Mouse (Mus musculus) heart, adult 2 months (tissue): ENCODE results near the gene Ankmy1. TPM values are rescaled to one million over a fixed set of nuclear protein-coding genes. Genes with fewer than 3 reads are reported as not detected.

Source experiments
- DNase-seq, 2 experiments: peaks; one replicate each; pipeline ENCODE4 v3.0.0; 2021
- H3K27ac ChIP-seq: fragments of 200-600 bp; 2 replicates; pipeline ENCODE4 v1.8.1; 2022
- H3K27me3 ChIP-seq: fragments of 200-500 bp; 2 replicates; pipeline ENCODE4 v1.6.1; 2012; ENCODE audit warnings: mild to moderate bottlenecking, low read length, inconsistent platforms, mixed read lengths; ENCODE audit not compliant: control insufficient read depth, insufficient read depth
- H3K36me3 ChIP-seq: fragments of 200-500 bp; 2 replicates; pipeline ENCODE4 v1.6.1; 2012; ENCODE audit warnings: low read length, inconsistent platforms; ENCODE audit not compliant: control insufficient read depth, insufficient read depth
- H3K4me1 ChIP-seq: fragments of 200-500 bp; 2 replicates; pipeline ENCODE4 v1.6.1; 2011; ENCODE audit warnings: low read length; ENCODE audit not compliant: control insufficient read depth, insufficient read depth
- H3K4me3 ChIP-seq: fragments of 200-600 bp; 2 replicates; pipeline ENCODE4 v1.8.1; 2022
- H3K79me2 ChIP-seq: fragments of 200-500 bp; replicated peaks from 2 replicates; pipeline ENCODE4 v1.6.1; 2012; ENCODE audit warnings: mild to moderate bottlenecking, inconsistent platforms, low read length, moderate library complexity, mixed read lengths; ENCODE audit not compliant: control insufficient read depth, insufficient read depth
- H3K9ac ChIP-seq: fragments of 200-500 bp; 2 replicates; pipeline ENCODE4 v1.6.1; 2012; ENCODE audit warnings: low read depth, mild to moderate bottlenecking, control low read depth, inconsistent platforms, low read length, mixed read lengths
- CTCF ChIP-seq: fragments of 200-600 bp; IDR thresholded peaks from 2 replicates; pipeline ENCODE4 v1.8.1; 2022; ENCODE audit warnings: antibody characterized with exemption, mild to moderate bottlenecking, moderate library complexity
- EP300 ChIP-seq: fragments of 200-500 bp; IDR thresholded peaks from 2 replicates; pipeline ENCODE4 v1.6.1; 2011; ENCODE audit warnings: low read depth, low read length, control low read depth; ENCODE audit not compliant: insufficient read depth
- POLR2A ChIP-seq: fragments of 200-500 bp; IDR thresholded peaks from 2 replicates; pipeline ENCODE4 v1.6.1; 2011; ENCODE audit warnings: mild to moderate bottlenecking, low read depth, low read length, control low read depth; ENCODE audit not compliant: insufficient read depth
- WGBS: fragments of 180-500 bp; shearing (Covaris S2); methylation state at CpG from one replicate; pipeline ENCODE4 v1.1.7; 2018; 5-methylcytosine and 5-hydroxymethylcytosine counted together
- intact Hi-C: fragments of 180-260 bp; cut with DNase I; formaldehyde crosslinking; loops from one replicate; pipeline ENCODE4 v1.15.1; 2025
- microRNA-seq, 2 experiments: library from miRNA; unstranded; fragments of <30 nt; microRNA quantifications; one replicate each; pipeline ENCODE4 v1.2.0; 2021
- polyA plus RNA-seq: library from polyadenylated mRNA; depleted of rRNA; stranded (reverse); fragments of >200 nt; gene quantifications from 2 replicates; pipeline ENCODE4 v1.2.3, GENCODE M21; 2012; rRNA removed
- total RNA-seq, 2 experiments: library from RNA; stranded (reverse); gene quantifications; 2 replicates each; pipeline ENCODE4 v1.2.3; 2021

The Ankmy1 gene
- total and polyA plus RNA-seq, 3 experiments, result 0.09 to 0.21 TPM; not detected in 1

- WGBS, result 1% methylated on average over 58 of the region's 99 CpGs
- H3K9ac ChIP-seq, result peak within 1 kb of the TSS; percentile 83
- no peaks in the 10 kb centered on the region for H3K36me3 ChIP-seq
- H3K27ac ChIP-seq, result peak within 1 kb of the TSS; percentile 94
- peak; percentile 72 to 82 for DNase-seq
- TF ChIP-seq EP300 (no peak), CTCF (no peak), POLR2A (0 out of 2 replicates have a peak, but pooled peaks have one; percentile 25)
- H3K4me3 ChIP-seq, result peak within 1 kb of the TSS; percentile 62
- H3K27me3 ChIP-seq, result no peaks in the 10 kb centered on the region; the same call in 1 of the 2 replicates
- H3K79me2 ChIP-seq, result no peaks in the 10 kb centered on the region
- H3K4me1 ChIP-seq, result no peaks in the 10 kb centered on the region
- intact Hi-C loops, result loop anchor here (1.0 to 2.0 kb wide), 2 partner anchors 45 to 110 kb away; no protein-coding TSS in a partner anchor
Measured at GRCm38 (mm10) chr1:92831188-92832001, 71.3 kb downstream of the Ankmy1 start, which contains the start of gene Gpc1. TSS of gene Gpc1 (plus strand) at chr1:92831645.

- WGBS, result 12% methylated on average over 13 of the region's 13 CpGs
- TF ChIP-seq CTCF, result no peak
- no peak for TF ChIP-seq POLR2A
- no peak for TF ChIP-seq EP300
- H3K79me2 ChIP-seq, result no peaks in the 10 kb centered on the region
- no peak for DNase-seq
- H3K4me1 ChIP-seq, result no peaks in the 10 kb centered on the region
- intact Hi-C loops, result loop anchor here (1.0 kb wide), 1 partner anchor 109 kb away; no protein-coding TSS in a partner anchor
- H3K9ac ChIP-seq, result no peak overlapping the region
- H3K27ac ChIP-seq, result no peak overlapping the region; the same call in 1 of the 2 replicates
- H3K27me3 ChIP-seq, result no peaks in the 10 kb centered on the region; the same call in 1 of the 2 replicates
- H3K4me3 ChIP-seq, result peak overlapping the region; percentile 46; the same call in 1 of the 2 replicates
- no peaks in the 10 kb centered on the region for H3K36me3 ChIP-seq
Measured at GRCm38 (mm10) chr1:92830626-92831187, 72.0 kb downstream of the Ankmy1 start.

GRCm38 (mm10) chr1:92815756-92816294, 86.9 kb downstream of the Ankmy1 start:
- WGBS, result 65% methylated on average over 5 of the region's 5 CpGs
- Histone ChIP-seq H3K27me3 (no peaks in the 10 kb centered on the region), H3K79me2 (no peaks in the 10 kb centered on the region), H3K4me1 (no peaks in the 10 kb centered on the region), H3K27ac (no peak overlapping the region), H3K9ac (no peak overlapping the region), H3K36me3 (no peaks in the 10 kb centered on the region), H3K4me3 (no peak overlapping the region)
- TF ChIP-seq POLR2A (no peak), EP300 (no peak), CTCF (no peak)
- no peak for DNase-seq
- intact Hi-C loops, result no loop called here

- no peak for DNase-seq
- no peak overlapping the region for H3K9ac ChIP-seq
- H3K4me1 ChIP-seq, result no peaks in the 10 kb centered on the region
- H3K27ac ChIP-seq, result no peak overlapping the region
- H3K79me2 ChIP-seq, result no peaks in the 10 kb centered on the region
- H3K36me3 ChIP-seq, result no peaks in the 10 kb centered on the region
- H3K27me3 ChIP-seq, result no peaks in the 10 kb centered on the region
- no peak overlapping the region for H3K4me3 ChIP-seq
- intact Hi-C loops, result no loop called here
- WGBS, result 88% methylated on average over 9 of the region's 9 CpGs
- no peak for TF ChIP-seq CTCF
- TF ChIP-seq EP300, result no peak
- TF ChIP-seq POLR2A, result no peak
Measured at GRCm38 (mm10) chr1:92815100-92815499, 87.6 kb downstream of the Ankmy1 start.

- Histone ChIP-seq H3K4me3 (no peak overlapping the region), H3K79me2 (no peaks in the 10 kb centered on the region), H3K9ac (no peak overlapping the region), H3K36me3 (no peaks in the 10 kb centered on the region), H3K27ac (no peak overlapping the region), H3K27me3 (no peaks in the 10 kb centered on the region), H3K4me1 (no peaks in the 10 kb centered on the region)
- no peak for DNase-seq
- WGBS, result 68% methylated on average over 5 of the region's 5 CpGs
- TF ChIP-seq POLR2A, result no peak
- intact Hi-C loops, result no loop called here
Measured at GRCm38 (mm10) chr1:92814319-92814718, 88.4 kb downstream of the Ankmy1 start.

Small RNA genes lying within 50 kb of the gene (microRNA-seq; reads per million reads assigned to microRNA genes)
- 14,685 to 19,972 reads per million in 2 experiments for gene Mir149

Other genes starting within 250 kb of the Ankmy1 start
- gene Gpc1, start 71.3 kb downstream of the Ankmy1 start, total RNA-seq, result 100 to 1,000 TPM; 428 to 505 TPM
- 249 and 279 TPM in 2 replicates for gene Gpc1, start 71.3 kb downstream of the Ankmy1 start, polyA plus RNA-seq
- gene Dusp28, start 4.1 kb upstream of the Ankmy1 start, total RNA-seq, result 10 to 100 TPM; 15.1 to 15.5 TPM
- 27.9 and 29.2 TPM in 2 replicates for gene Dusp28, start 4.1 kb upstream of the Ankmy1 start, polyA plus RNA-seq
- gene Rnpepl1, start 7.9 kb upstream of the Ankmy1 start, total RNA-seq, result 10 to 100 TPM; 66.1 to 78.3 TPM
- 89.8 and 107 TPM in 2 replicates for gene Rnpepl1, start 7.9 kb upstream of the Ankmy1 start, polyA plus RNA-seq
- 1 to 10 TPM; 5.0 to 5.6 TPM for gene Capn10, start 31.5 kb upstream of the Ankmy1 start, total RNA-seq
- 7.7 and 9.1 TPM in 2 replicates for gene Capn10, start 31.5 kb upstream of the Ankmy1 start, polyA plus RNA-seq
- 1 to 10 TPM in 1 of 2 experiments, under 1 TPM in 1; 0.50 to 1.0 TPM for gene Gpr35, start 48.0 kb upstream of the Ankmy1 start, total RNA-seq
- gene Gpr35, start 48.0 kb upstream of the Ankmy1 start, polyA plus RNA-seq, result 1.1 and 1.2 TPM in 2 replicates
- gene Aqp12, start 103.4 kb upstream of the Ankmy1 start, total RNA-seq, result not detected
- not detected in 2 replicates for gene Aqp12, start 103.4 kb upstream of the Ankmy1 start, polyA plus RNA-seq
- 1 to 10 TPM; 1.2 to 2.0 TPM for gene Kif1a, start 199.0 kb upstream of the Ankmy1 start, total RNA-seq
- gene Kif1a, start 199.0 kb upstream of the Ankmy1 start, polyA plus RNA-seq, result 1.4 and 1.8 TPM in 2 replicates
- gene Agxt, start 232.3 kb upstream of the Ankmy1 start, total RNA-seq, result not detected
- 0.23 TPM in 1 of 2 replicates, not detected in the other for gene Agxt, start 232.3 kb upstream of the Ankmy1 start, polyA plus RNA-seq